Mouse (Mus musculus): ENCODE results near the gene Cgas.

DNA sequence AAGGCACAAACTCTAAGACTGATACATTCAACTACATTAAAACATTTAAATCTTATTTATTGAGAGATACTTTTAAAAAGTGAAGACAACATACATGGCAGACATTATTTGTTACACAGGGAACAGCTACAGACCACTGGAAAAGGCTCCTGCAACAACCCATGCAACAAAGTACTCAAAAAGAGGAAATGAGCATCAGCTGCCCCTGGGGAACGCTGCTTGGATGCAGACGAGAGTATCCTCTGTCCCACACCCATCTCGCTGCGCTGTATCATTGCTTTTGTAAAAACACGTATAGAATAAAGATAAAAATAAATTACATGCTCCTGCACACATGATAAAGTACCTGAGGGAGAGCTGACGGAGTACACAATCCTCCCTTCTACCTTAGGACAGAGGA is 12.6 kb downstream of the Cgas start:
- TF ChIP-seq POLR2A (IDR thresholded peaks at IDR 0.05; ENCODE audit: low read depth, low read length) (no peak), CTCF (IDR thresholded peaks at IDR 0.05; ENCODE audit: extremely low read depth, insufficient read depth, insufficient read length, insufficient replicate concordance) (no peak)

Data from spleen, adult 2 months (tissue).